Mouse (Mus musculus): ENCODE measurements at regions not wholly inside any gene's neighbourhood (a gene's known extent, or its start where the extent isn't known, plus 50 kb on each side); places are given as distances from the start of the nearest gene placed in this dataset.

- 44% methylated on average over 5 of the region's 5 CpGs for WGBS (ENCODE audit: insufficient replicate concordance)
- Histone ChIP-seq H3K4me2 (no peak overlapping the region), H3K27me3 (no peaks in the 10 kb centered on the region), H3K4me1 (replicated peaks) (no peaks in the 10 kb centered on the region), H3K27ac (no peak overlapping the region), H3K36me3 (no peaks in the 10 kb centered on the region), H3K9ac (no peak overlapping the region), H3K9me3 (replicated peaks) (no peaks in the 10 kb centered on the region), H3K4me3 (replicated peaks) (no peak overlapping the region)
- DNase-seq, result no peak
- ATAC-seq (ENCODE audit: low read depth), result no peak
These were observed 86.2 kb upstream of the Slc25a26 start for GRCm38 (mm10) chr6:94413987-94414360.

GRCm38 (mm10) chr6:94413297-94413986 is 86.7 kb upstream of the Slc25a26 start:
- WGBS (ENCODE audit: insufficient replicate concordance), result 61% methylated on average over 10 of the region's 10 CpGs
- no peaks in the 10 kb centered on the region for H3K9me3 ChIP-seq (replicated peaks)
- H3K9ac ChIP-seq, result no peak overlapping the region
- no peak for DNase-seq
- no peaks in the 10 kb centered on the region for H3K36me3 ChIP-seq
- no peak overlapping the region for H3K4me3 ChIP-seq (replicated peaks)
- no peak overlapping the region for H3K27ac ChIP-seq
- H3K27me3 ChIP-seq, result no peaks in the 10 kb centered on the region
- no peak overlapping the region for H3K4me2 ChIP-seq
- no peak for ATAC-seq (ENCODE audit: low read depth)
- H3K4me1 ChIP-seq (replicated peaks), result no peaks in the 10 kb centered on the region

- ATAC-seq (ENCODE audit: low read depth), result no peak
These were observed 87.8 kb upstream of the Slc25a26 start for GRCm38 (mm10) chr6:94412341-94412740.

GRCm38 (mm10) chr6:94410480-94410879 is 89.7 kb upstream of the Slc25a26 start:
- Histone ChIP-seq H3K4me1 (replicated peaks) (no peaks in the 10 kb centered on the region), H3K27me3 (no peaks in the 10 kb centered on the region), H3K4me2 (no peak overlapping the region), H3K4me3 (replicated peaks) (no peak overlapping the region), H3K36me3 (no peaks in the 10 kb centered on the region), H3K9me3 (replicated peaks) (no peaks in the 10 kb centered on the region), H3K9ac (no peak overlapping the region), H3K27ac (no peak overlapping the region)
- WGBS (ENCODE audit: insufficient replicate concordance), result 45% methylated on average over 2 of the region's 2 CpGs
- ATAC-seq (ENCODE audit: low read depth) (no peak), DNase-seq (no peak)

More at GRCm38 (mm10) chr6:94412341-94412740, 87.8 kb upstream of the Slc25a26 start:
- DNase-seq, result no peak
- Histone ChIP-seq H3K4me2 (no peak overlapping the region), H3K27me3 (no peaks in the 10 kb centered on the region), H3K36me3 (no peaks in the 10 kb centered on the region), H3K4me1 (replicated peaks) (no peaks in the 10 kb centered on the region), H3K9me3 (replicated peaks) (no peaks in the 10 kb centered on the region), H3K9ac (no peak overlapping the region), H3K27ac (no peak overlapping the region), H3K4me3 (replicated peaks) (no peak overlapping the region)
- 65% methylated on average over 7 of the region's 7 CpGs for WGBS (ENCODE audit: insufficient replicate concordance)

- WGBS (ENCODE audit: insufficient replicate concordance), result 68% methylated on average over 2 of the region's 2 CpGs
- H3K9ac ChIP-seq, result no peak overlapping the region
- no peak overlapping the region for H3K27ac ChIP-seq
- H3K4me2 ChIP-seq, result no peak overlapping the region
- no peaks in the 10 kb centered on the region for H3K36me3 ChIP-seq
- H3K4me1 ChIP-seq (replicated peaks), result no peaks in the 10 kb centered on the region
- H3K27me3 ChIP-seq, result no peaks in the 10 kb centered on the region
- DNase-seq (no peak), ATAC-seq (ENCODE audit: low read depth) (no peak)
- H3K4me3 ChIP-seq (replicated peaks), result no peak overlapping the region
- H3K9me3 ChIP-seq (replicated peaks), result no peaks in the 10 kb centered on the region
These were observed 91.1 kb upstream of the Slc25a26 start for GRCm38 (mm10) chr6:94408996-94409395.

- no peak for ATAC-seq (ENCODE audit: low read depth)
- no peaks in the 10 kb centered on the region for H3K4me1 ChIP-seq (replicated peaks)
- H3K9ac ChIP-seq, result no peak overlapping the region
- H3K4me3 ChIP-seq (replicated peaks), result no peak overlapping the region
- DNase-seq, result no peak
- WGBS (ENCODE audit: insufficient replicate concordance), result 55% methylated on average over 4 of the region's 4 CpGs
- H3K27ac ChIP-seq, result no peak overlapping the region
- no peaks in the 10 kb centered on the region for H3K36me3 ChIP-seq
- no peaks in the 10 kb centered on the region for H3K27me3 ChIP-seq
- no peak overlapping the region for H3K4me2 ChIP-seq
- H3K9me3 ChIP-seq (replicated peaks), result no peaks in the 10 kb centered on the region
These were observed 92.4 kb upstream of the Slc25a26 start for GRCm38 (mm10) chr6:94407751-94408150.

- no peak for DNase-seq
- H3K36me3 ChIP-seq, result no peaks in the 10 kb centered on the region
- WGBS (ENCODE audit: insufficient replicate concordance), result 72% methylated on average over 8 of the region's 8 CpGs
- no peak overlapping the region for H3K9ac ChIP-seq
- ATAC-seq (ENCODE audit: low read depth), result no peak
- H3K4me2 ChIP-seq, result no peak overlapping the region
- no peaks in the 10 kb centered on the region for H3K4me1 ChIP-seq (replicated peaks)
- H3K27me3 ChIP-seq, result no peaks in the 10 kb centered on the region
- no peak overlapping the region for H3K27ac ChIP-seq
- H3K4me3 ChIP-seq (replicated peaks), result no peak overlapping the region
- H3K9me3 ChIP-seq (replicated peaks), result no peaks in the 10 kb centered on the region
These were observed 94.6 kb upstream of the Slc25a26 start for GRCm38 (mm10) chr6:94405371-94406076.

GRCm38 (mm10) chr6:94401617-94402481 is 98.3 kb upstream of the Slc25a26 start:
- Histone ChIP-seq H3K27me3 (no peaks in the 10 kb centered on the region), H3K4me3 (replicated peaks) (no peak overlapping the region), H3K9ac (no peak overlapping the region), H3K4me2 (no peak overlapping the region), H3K27ac (no peak overlapping the region), H3K4me1 (replicated peaks) (no peaks in the 10 kb centered on the region), H3K9me3 (replicated peaks) (no peaks in the 10 kb centered on the region), H3K36me3 (no peaks in the 10 kb centered on the region)
- WGBS (ENCODE audit: insufficient replicate concordance), result 64% methylated on average over 9 of the region's 9 CpGs
- DNase-seq (no peak), ATAC-seq (ENCODE audit: low read depth) (no peak)

- H3K4me1 ChIP-seq (replicated peaks), result no peaks in the 10 kb centered on the region
- H3K4me3 ChIP-seq (replicated peaks), result no peak overlapping the region
- no peak overlapping the region for H3K27ac ChIP-seq
- no peaks in the 10 kb centered on the region for H3K36me3 ChIP-seq
- DNase-seq, result no peak
- H3K4me2 ChIP-seq, result no peak overlapping the region
- WGBS (ENCODE audit: insufficient replicate concordance), result 55% methylated on average over 14 of the region's 14 CpGs
- no peak for ATAC-seq (ENCODE audit: low read depth)
- H3K9ac ChIP-seq, result no peak overlapping the region
- H3K27me3 ChIP-seq, result no peaks in the 10 kb centered on the region
- H3K9me3 ChIP-seq (replicated peaks), result no peaks in the 10 kb centered on the region
These were observed 99.0 kb upstream of the Slc25a26 start for GRCm38 (mm10) chr6:94401061-94401591.

GRCm38 (mm10) chr6:94400471-94401051 is 99.6 kb upstream of the Slc25a26 start:
- H3K36me3 ChIP-seq, result no peaks in the 10 kb centered on the region
- no peak overlapping the region for H3K27ac ChIP-seq
- no peak overlapping the region for H3K9ac ChIP-seq
- H3K4me3 ChIP-seq (replicated peaks), result no peak overlapping the region
- H3K9me3 ChIP-seq (replicated peaks), result no peaks in the 10 kb centered on the region
- WGBS (ENCODE audit: insufficient replicate concordance), result 39% methylated on average over 13 of the region's 13 CpGs
- DNase-seq (no peak), ATAC-seq (ENCODE audit: low read depth) (no peak)
- H3K4me1 ChIP-seq (replicated peaks), result no peaks in the 10 kb centered on the region
- no peaks in the 10 kb centered on the region for H3K27me3 ChIP-seq
- no peak overlapping the region for H3K4me2 ChIP-seq

GRCm38 (mm10) chr6:94391134-94391533 is 107.4 kb upstream of the Magi1 start:
- H3K4me3 ChIP-seq (replicated peaks), result no peak overlapping the region
- no peaks in the 10 kb centered on the region for H3K9me3 ChIP-seq (replicated peaks)
- no peak overlapping the region for H3K27ac ChIP-seq
- DNase-seq, result no peak
- no peak for ATAC-seq (ENCODE audit: low read depth)
- H3K9ac ChIP-seq, result no peak overlapping the region
- H3K36me3 ChIP-seq, result no peaks in the 10 kb centered on the region
- whole genome bisulfite sequencing (ENCODE audit: insufficient replicate concordance), result 19% methylated on average over 5 of the region's 5 CpGs
- H3K4me1 ChIP-seq (replicated peaks), result peaks cover 19% of the 10 kb centered on the region
- no peaks in the 10 kb centered on the region for H3K27me3 ChIP-seq
- no peak overlapping the region for H3K4me2 ChIP-seq
